Mouse (Mus musculus) layer of hippocampus, adult 9-10 months (tissue): Measurements from ENCODE around the gene Sdhb.

ENCODE experiments used
- DNase-seq: peaks from one replicate; pipeline ENCODE4 v3.0.0; 2022; ENCODE audit warnings: low spot score

Gene Sdhb

DNA sequence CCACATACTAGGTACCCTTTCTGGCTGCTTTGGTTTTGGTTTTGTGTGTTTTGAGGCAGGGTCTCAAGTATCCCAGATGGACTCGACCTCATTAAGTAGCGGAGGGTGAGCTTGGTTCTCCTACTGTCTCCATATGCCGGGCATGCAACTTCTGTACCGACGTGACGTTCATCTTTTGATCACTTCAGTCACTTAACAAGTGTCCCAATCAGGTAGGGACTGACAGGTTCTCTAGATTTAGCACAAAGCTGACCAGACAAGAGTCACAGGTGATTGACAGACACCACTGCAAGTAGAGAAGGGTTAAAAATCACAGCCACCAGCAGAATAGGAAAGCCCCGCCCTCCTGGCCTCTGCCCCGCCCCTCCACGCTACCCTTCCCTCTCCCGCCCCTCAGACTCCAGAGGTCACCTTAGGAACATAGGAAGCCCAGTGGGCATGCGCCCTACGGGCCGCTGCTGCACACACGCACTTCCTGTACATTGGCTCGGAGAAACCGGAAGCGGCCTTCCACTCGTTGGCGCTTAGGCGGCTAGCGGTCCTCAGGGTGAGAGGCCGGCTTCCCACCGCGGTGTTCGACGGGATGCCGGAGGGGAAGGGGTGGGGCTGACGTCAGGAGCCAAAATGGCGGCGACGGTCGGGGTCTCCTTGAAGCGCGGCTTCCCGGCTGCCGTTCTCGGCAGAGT, at the start of gene Sdhb:
Gene Sdhb (plus strand): TSS at position 423 of the 686 bp plus-strand sequence.
- peak; percentile 86 for DNase-seq

DNA sequence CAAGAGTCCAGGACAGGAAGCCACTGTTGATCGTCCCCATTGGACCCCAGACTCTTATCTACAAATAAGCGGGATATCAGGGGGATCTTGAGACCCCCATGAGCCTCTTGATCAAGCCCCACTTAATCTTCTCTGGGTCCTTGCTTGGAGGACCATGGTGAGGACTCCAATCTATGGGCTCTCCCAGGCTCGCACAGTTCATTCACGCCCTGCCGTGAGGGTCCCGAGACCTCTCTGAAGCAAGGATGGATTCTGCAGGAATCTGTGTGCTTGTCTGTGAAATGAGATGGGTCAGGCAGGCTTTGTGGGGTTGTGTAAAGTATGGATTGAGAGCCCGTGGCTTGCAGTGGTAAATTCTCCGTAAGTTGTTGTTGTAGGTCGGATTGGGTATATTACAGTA, 49.6 kb upstream of the Sdhb start:
- DNase-seq = no peak

GRCm38 (mm10) chr4:140912271-140912833, 48.7 kb upstream of the Sdhb start:
- DNase-seq = no peak

DNA sequence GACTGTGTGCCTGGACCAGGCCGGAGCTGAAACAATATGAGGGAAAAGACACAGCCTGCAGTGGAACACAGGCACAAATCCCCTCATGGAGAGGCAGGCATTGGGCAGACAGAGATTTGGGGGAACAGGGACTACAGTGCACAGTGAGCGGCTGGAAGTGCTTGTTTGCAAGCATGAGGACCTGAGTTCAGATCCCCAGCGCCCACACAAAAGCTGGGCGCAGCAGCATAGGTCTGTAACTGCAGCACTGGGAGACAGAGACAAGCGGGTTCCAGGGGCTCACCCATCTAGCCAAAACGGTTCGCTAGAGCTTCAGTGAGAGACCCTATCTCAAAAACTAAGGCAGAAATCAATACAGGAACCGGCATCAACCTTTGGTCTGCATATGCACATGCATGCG, 47.4 kb upstream of the Sdhb start:
- DNase-seq = no peak

- no peak for DNase-seq
Observed at GRCm38 (mm10) chr4:140914731-140915131, 46.3 kb upstream of the Sdhb start.

DNA sequence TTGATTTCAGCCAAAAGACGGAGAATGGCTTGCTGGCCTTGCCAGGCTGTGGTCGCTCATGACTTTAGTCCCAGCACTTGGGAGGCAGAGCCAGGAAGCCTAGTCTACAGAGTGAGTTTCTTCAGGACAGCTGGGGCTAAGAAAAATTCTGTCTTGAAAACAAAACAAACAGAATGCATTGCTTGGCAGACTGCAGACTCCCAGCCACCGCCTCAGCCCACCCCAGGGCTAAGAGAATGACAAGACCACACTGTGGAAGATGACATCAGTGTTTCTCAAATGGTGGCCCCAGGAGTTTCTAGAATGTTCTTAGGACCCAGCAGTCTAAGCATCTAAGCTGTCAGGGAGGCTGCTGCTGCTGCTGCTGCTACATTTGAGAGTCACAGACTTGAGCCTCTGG, 45.8 kb upstream of the Sdhb start:
- DNase-seq = no peak

GRCm38 (mm10) chr4:140916296-140916695, 44.7 kb upstream of the Sdhb start:
- DNase-seq = no peak

GRCm38 (mm10) chr4:140917451-140917850, 43.6 kb upstream of the Sdhb start:
- no peak for DNase-seq

- no peak for DNase-seq
Observed at GRCm38 (mm10) chr4:140919974-140920836, 40.8 kb upstream of the Sdhb start.

- no peak for DNase-seq
Observed at GRCm38 (mm10) chr4:140922508-140922907, 38.5 kb upstream of the Sdhb start.

DNA sequence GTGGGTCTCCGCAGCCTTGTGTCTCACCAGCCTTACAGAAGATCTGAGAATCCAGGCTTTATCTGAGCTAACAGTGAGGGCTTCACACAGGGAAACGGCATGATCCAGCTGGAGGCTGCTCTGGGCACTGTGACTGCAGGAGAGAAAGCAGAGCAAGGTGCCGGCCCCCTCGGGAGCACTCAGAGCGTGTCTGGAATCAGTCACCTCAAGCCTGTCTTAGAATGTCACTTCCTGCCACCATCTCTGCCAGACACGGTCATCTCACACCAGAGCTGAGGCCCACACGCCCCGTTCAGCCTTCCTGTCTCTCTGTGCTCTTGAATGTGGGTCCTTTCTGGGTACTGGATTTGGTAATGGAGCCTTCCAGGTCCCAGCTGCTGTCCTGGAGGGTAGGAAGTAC, 35.4 kb upstream of the Sdhb start:
- DNase-seq = no peak

- no peak for DNase-seq
Observed at GRCm38 (mm10) chr4:140928349-140928748, 32.7 kb upstream of the Sdhb start.

DNA sequence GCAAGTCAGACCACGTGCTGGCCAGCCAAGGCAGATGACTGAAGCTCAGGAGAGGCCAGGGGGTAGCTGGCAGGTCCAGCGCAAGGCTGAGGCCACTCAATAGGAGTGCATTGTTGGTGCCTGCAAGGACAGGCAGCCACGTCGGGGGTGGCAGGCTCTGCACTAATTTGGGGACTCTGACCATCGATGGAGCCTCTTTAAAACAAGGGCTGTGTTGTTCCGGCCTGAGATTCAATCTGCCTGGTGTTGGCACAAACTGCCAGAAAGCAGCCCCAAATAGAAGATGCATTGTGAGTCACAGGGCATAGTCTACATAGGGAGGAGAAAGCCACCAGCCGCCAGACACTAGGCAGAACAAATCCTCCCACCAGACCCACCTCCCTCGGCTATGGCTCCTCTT, 31.3 kb upstream of the Sdhb start:
- DNase-seq = peak; percentile 57

- no peak for DNase-seq
Observed at GRCm38 (mm10) chr4:140930900-140931470, 30.0 kb upstream of the Sdhb start.

- no peak for DNase-seq
Observed at GRCm38 (mm10) chr4:140935643-140936042, 25.4 kb upstream of the Sdhb start.

DNA sequence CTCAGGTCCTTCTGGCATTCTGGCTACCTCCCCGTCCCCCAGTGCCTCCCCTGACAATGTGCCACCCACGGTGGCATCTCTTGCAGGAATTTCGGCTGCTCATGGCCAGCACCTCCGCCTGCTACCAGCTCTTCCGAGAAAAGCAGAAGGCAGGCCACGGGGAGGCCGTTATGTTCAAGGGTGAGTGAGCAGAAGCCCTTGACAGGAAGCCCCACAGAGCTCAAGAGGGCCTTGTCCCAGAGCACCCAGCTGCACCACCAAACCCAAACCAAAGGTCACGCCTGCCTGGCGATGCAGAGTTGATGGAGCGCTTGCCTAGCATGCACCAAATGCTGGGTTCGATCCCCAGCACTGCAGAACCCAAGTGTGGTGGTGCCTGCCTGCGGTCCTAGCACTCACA, 16.6 kb upstream of the Sdhb start:
- no peak for DNase-seq

DNA sequence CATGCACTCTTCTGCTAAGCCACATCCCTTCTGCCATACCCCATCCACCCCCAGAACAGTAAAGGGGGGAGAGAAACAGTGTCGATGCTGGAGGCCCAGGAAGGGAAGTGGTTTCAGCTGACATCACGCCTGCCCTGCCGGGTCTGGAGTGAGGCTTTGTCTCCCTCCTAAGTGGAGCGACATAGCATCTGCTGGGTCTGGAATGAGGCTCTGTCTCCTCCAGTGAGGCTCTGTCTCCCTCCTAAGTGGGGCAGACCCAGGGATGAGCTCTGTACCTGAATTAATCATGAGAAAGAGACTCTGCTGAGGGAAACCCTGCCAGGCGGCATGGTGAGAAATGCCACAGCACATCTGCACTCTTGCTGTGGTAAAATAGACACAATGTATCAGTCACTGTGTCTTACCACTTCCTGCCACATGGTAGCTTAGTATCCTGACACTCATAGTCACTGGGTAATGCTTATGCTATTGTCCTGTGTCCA, 16.0 kb upstream of the Sdhb start:
- no peak for DNase-seq

DNA sequence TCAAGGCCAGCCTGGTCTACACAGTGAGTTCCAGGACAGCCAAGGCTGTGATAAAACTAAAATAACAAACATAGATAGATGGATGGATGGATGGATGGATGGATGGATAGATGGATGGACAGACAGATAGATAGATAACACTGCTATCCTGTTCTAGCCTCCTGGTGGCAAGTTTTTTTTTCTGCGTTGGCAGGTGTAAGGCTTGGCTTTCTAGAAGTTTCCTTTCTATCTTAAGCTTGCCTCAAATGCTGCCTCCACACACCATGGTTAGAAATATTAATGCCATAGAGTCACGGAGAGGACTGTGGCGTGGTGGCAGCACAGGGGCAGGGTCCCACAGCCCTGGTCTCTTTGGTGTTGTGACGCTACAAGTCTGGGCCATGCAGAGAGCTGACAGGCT, 15.4 kb upstream of the Sdhb start:
- no peak for DNase-seq

GRCm38 (mm10) chr4:140946048-140946447, 15.0 kb upstream of the Sdhb start:
- DNase-seq = no peak

DNA sequence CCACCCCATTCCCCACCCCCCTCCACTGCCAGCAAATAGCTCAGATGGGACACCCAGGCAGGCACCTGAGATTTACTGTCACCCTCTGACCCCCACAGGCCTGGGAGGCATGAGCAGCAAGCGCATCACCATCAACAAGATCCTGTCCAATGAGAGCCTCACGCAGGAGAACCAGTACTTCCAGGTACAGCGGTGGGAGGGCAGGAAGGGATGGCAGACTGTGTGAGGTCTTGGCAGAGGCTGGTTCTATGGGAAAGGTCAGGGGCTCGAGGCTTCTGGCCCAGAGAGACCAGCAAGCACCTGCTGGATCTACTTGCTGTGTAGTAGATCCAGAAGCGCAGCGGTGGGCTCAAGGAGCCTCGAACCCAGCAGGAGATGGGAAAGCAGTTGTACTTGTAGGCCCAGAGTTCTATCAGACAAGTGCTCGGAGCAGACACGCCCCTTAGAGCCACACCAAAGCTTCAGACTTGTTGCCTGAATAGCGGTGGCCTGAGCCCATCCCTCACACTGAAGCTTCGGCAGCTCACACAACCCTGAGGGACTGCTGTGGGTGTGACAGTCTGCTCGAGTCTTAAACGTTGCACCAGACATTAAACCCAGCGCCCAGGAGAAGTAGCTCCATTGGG, 14.3 kb upstream of the Sdhb start:
- no peak for DNase-seq

DNA sequence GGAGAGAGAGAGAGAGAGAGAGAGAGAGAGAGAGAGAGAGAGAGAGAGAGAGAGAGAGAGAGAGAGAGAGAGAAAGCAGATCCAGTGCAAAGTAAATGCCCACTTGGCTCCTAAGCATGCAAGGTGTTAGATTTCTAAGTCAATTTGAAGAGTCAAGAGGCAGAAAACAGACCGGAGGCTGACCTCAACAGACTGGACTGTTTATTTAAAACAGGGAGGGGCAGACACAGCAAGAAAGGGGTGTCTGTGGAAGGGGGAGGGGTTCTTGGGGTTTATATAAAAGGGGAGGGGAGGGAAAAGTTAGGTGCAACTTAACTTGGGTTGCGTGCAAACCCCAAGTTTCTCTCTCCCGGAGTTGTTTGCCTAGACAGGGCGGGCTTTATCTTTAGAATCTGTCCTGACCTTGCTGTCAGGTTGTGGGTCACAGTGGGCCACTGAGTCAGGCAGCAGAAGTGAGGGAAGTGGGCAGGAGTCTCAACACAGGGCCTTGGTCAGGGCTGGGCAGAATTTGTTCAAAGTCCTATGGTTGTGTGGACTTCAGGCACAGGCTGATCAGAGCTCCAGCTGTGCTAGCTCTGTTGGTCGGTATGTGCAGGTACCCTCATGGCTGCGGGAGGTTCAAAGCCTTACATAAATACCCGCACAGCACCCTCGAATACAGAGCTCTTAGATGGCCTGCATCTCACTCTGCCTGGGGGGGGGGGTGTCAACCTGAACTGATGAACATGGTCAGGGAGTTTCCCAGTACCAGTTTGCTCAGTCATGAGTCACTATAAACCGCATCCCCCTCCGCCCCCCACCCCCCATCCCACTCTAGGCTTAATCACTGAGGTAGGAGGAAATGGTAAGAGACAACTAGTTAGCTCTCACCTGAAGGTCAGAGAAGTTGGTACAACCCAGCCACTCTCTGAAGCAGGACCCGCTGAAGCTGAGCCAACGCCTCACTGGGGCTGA, 13.2 kb upstream of the Sdhb start:
- no peak for DNase-seq
